Comparison of ENCODE assay signal across 11 mouse cellular contexts in the genomic region with DNA sequence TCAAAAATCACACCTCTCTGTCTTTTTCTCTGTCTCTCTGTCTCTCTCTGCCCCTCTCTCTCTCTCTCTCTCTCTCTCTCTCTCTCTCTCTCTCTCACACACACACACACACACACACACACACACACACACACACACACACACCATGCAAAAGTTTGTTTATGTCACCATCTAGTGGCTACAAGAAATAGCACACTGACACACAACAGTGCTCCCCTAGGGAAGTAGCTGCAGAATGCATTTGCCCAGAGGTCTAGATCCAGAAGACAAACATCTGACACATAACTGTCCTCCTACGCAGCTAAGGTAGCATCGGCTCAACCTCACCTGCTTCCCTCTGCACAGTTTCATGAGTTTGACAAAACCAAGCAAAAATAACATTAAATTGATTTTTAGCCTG. TPM values are rescaled to one million over a fixed set of nuclear protein-coding genes. Genes with fewer than 3 reads are reported as not detected.
DNase-seq lines count a peak whose midpoint lies in the region; ATAC-seq lines count a peak whose summit lies in the region.
"Had no signal": no experiment of that assay in that cellular context is flagged by ENCODE, and none has a peak within 500 bp of the region (broad histone marks: within the 10 kb centered on the region; RNA-seq: fewer than 3 reads in every experiment).

No protein-coding gene starts in this region.

- no peaks in the 10 kb centered on the region for H3K36me3 ChIP-seq in hindbrain, embryonic 11.5 days (ENCODE audit: control insufficient read depth, insufficient read depth, low read length)
- no peaks in the 10 kb centered on the region for H3K36me3 ChIP-seq in hindbrain, embryonic 12.5 days
- no peaks in the 10 kb centered on the region for H3K36me3 ChIP-seq in heart, embryonic 10.5 days
- H3K36me3 ChIP-seq: stomach, embryonic 15.5 days had no signal

- no peak overlapping the region for H3K9ac ChIP-seq in hindbrain, embryonic 11.5 days (ENCODE audit: low read depth, low read length)
- no peak overlapping the region for H3K9ac ChIP-seq in hindbrain, embryonic 12.5 days
- H3K9ac ChIP-seq: stomach, embryonic 15.5 days had no signal

- H3K4me3 ChIP-seq in hindbrain, embryonic 11.5 days (ENCODE audit: low read depth, low read length): no peak overlapping the region
- no peak overlapping the region for H3K4me3 ChIP-seq in hindbrain, embryonic 12.5 days
- H3K4me3 ChIP-seq in heart, embryonic 10.5 days: no peak overlapping the region
- H3K4me3 ChIP-seq: stomach, embryonic 15.5 days had no signal

- no peak overlapping the region for H3K4me2 ChIP-seq in hindbrain, embryonic 11.5 days (replicated peaks; ENCODE audit: low read depth, low read length)
- H3K4me2 ChIP-seq in hindbrain, embryonic 12.5 days (replicated peaks): no peak overlapping the region
- H3K4me2 ChIP-seq: stomach, embryonic 15.5 days had no signal

- no peaks in the 10 kb centered on the region for H3K9me3 ChIP-seq in hindbrain, embryonic 11.5 days (ENCODE audit: control insufficient read depth, low read length)
- H3K9me3 ChIP-seq in hindbrain, embryonic 12.5 days (replicated peaks): no peaks in the 10 kb centered on the region
- no peaks in the 10 kb centered on the region for H3K9me3 ChIP-seq in heart, embryonic 10.5 days
- H3K9me3 ChIP-seq: stomach, embryonic 15.5 days had no signal

- no peaks in the 10 kb centered on the region for H3K4me1 ChIP-seq in hindbrain, embryonic 11.5 days (replicated peaks; ENCODE audit: control insufficient read depth, insufficient read depth, low read length)
- 0 out of 2 replicates have a peak, but pooled peaks cover 3% of the 10 kb centered on the region for H3K4me1 ChIP-seq in hindbrain, embryonic 12.5 days
- peaks cover 3% of the 10 kb centered on the region; the same call in 1 of the 2 replicates for H3K4me1 ChIP-seq in heart, embryonic 10.5 days

- WGBS in hindbrain, embryonic 11.5 days: 70% methylated on average over 2 of the region's 2 CpGs
- 79% methylated on average over 2 of the region's 2 CpGs for WGBS in hindbrain, embryonic 12.5 days
- WGBS in heart, embryonic 10.5 days: 79% methylated on average over 2 of the region's 2 CpGs

- ATAC-seq in hindbrain, embryonic 11.5 days (ENCODE audit: low FRiP score): no peak
- ATAC-seq in hindbrain, embryonic 12.5 days (ENCODE audit: low FRiP score): no peak
- peak; percentile 56 to 60; a peak in 3 of 4 replicates for ATAC-seq in hematopoietic stem cell, adult 5-6 weeks (replicated peaks in 1 of 2; ENCODE audit: insufficient read depth in 1 of 2, low FRiP score in 2 of 2, low TSS enrichment in 1 of 2, low read depth in 1 of 2, poor library complexity in 2 of 2, severe bottlenecking in 2 of 2)

- H3K27ac ChIP-seq in hindbrain, embryonic 11.5 days (ENCODE audit: low read depth, low read length): no peak overlapping the region
- H3K27ac ChIP-seq in hindbrain, embryonic 12.5 days: no peak overlapping the region
- H3K27ac ChIP-seq in heart, embryonic 10.5 days: no peak overlapping the region
- H3K27ac ChIP-seq: stomach, embryonic 15.5 days had no signal

- DNase-seq in hindbrain, embryonic 11.5 days (ENCODE audit: low spot score): peak; percentile 13
- peak; percentile 34 for DNase-seq in right cerebral cortex, postnatal 10 days (ENCODE audit: low spot score in 2 of 2)
- no peak for DNase-seq in right cerebral cortex, postnatal 25 days
- DNase-seq in ovary, postnatal 14 days (ENCODE audit: low spot score): no peak
- DNase-seq in adrenal gland, postnatal 25 days: no peak
- no peak for DNase-seq in heart, embryonic 10.5 days (ENCODE audit: low spot score)

- H3K27me3 ChIP-seq in hindbrain, embryonic 11.5 days (ENCODE audit: control insufficient read depth, insufficient read depth, low read length): no peaks in the 10 kb centered on the region
- no peaks in the 10 kb centered on the region for H3K27me3 ChIP-seq in hindbrain, embryonic 12.5 days
- H3K27me3 ChIP-seq in heart, embryonic 10.5 days (ENCODE audit: insufficient read depth, poor library complexity, severe bottlenecking): no peaks in the 10 kb centered on the region
- H3K27me3 ChIP-seq: stomach, embryonic 15.5 days had no signal

RNA-seq across cellular contexts. Expression of a gene that starts 3.9 kb away (rescaled TPM):
- not detected in 2 replicates for polyA plus RNA-seq in hindbrain, embryonic 11.5 days (2014; fragmentation: Nextera tagmentation; extraction: Ambion mirVana)
- not detected in 2 replicates for polyA plus RNA-seq in hindbrain, embryonic 12.5 days (2016; fragmentation: Nextera tagmentation; extraction: Ambion mirVana)
- total RNA-seq in hematopoietic stem cell, adult 5-6 weeks (2017): not detected in 2 replicates
- total RNA-seq in adrenal gland, postnatal 25 days (2021): not detected in 2 replicates
- polyA plus RNA-seq in heart, embryonic 10.5 days (2016; fragmentation: Nextera tagmentation; extraction: Ambion mirVana): not detected in 2 replicates
- polyA plus RNA-seq: gonadal fat pad, adult 2 months; lung, embryonic 16.5 days; stomach, embryonic 15.5 days had no signal

RNA-seq across cellular contexts. Expression of a gene that starts 20.9 kb away (rescaled TPM):
- not detected in 2 replicates for polyA plus RNA-seq in hindbrain, embryonic 11.5 days (2014; fragmentation: Nextera tagmentation; extraction: Ambion mirVana)
- not detected in 2 replicates for polyA plus RNA-seq in hindbrain, embryonic 12.5 days (2016; fragmentation: Nextera tagmentation; extraction: Ambion mirVana)
- total RNA-seq in hematopoietic stem cell, adult 5-6 weeks (2017): not detected in 2 replicates
- total RNA-seq in adrenal gland, postnatal 25 days (2021): not detected in 2 replicates
- not detected in 2 replicates for polyA plus RNA-seq in heart, embryonic 10.5 days (2016; fragmentation: Nextera tagmentation; extraction: Ambion mirVana)
- polyA plus RNA-seq: lung, embryonic 16.5 days; stomach, embryonic 15.5 days had no signal

RNA-seq across cellular contexts. Expression of a gene that starts 26.5 kb away (rescaled TPM):
- polyA plus RNA-seq in hindbrain, embryonic 11.5 days (2014; fragmentation: Nextera tagmentation; extraction: Ambion mirVana): 129 and 132 TPM in 2 replicates
- polyA plus RNA-seq in hindbrain, embryonic 12.5 days (2016; fragmentation: Nextera tagmentation; extraction: Ambion mirVana): 120 and 122 TPM in 2 replicates
- 44.4 and 65.6 TPM in 2 replicates for total RNA-seq in hematopoietic stem cell, adult 5-6 weeks (2017)
- total RNA-seq in adrenal gland, postnatal 25 days (2021): 46.5 and 46.8 TPM in 2 replicates
- polyA plus RNA-seq in heart, embryonic 10.5 days (2016; fragmentation: Nextera tagmentation; extraction: Ambion mirVana): 83.7 and 100 TPM in 2 replicates

Comparison
In these comparisons a context has a peak if more than half of its experiments do, and no peak if none do; other contexts are left out.
1. DNase-seq: peak in hindbrain, embryonic 11.5 days (single experiment) and right cerebral cortex, postnatal 10 days (2 of 2); none in right cerebral cortex, postnatal 25 days (single experiment), ovary, postnatal 14 days (single experiment), adrenal gland, postnatal 25 days (single experiment) and heart, embryonic 10.5 days (single experiment).
2. ATAC-seq: peak in hematopoietic stem cell, adult 5-6 weeks (2 of 2); none in hindbrain, embryonic 11.5 days (single experiment) and hindbrain, embryonic 12.5 days (single experiment).